Mouse (Mus musculus) layer of hippocampus, postnatal 10 days (tissue): ENCODE measurements around the gene Dcaf5. TPM values are rescaled to one million over a fixed set of nuclear protein-coding genes. Genes with fewer than 3 reads are reported as not detected.

Experiments
- DNase-seq, 2 experiments: peaks; one replicate each; pipeline ENCODE4 v3.0.0; 2021; ENCODE audit warnings: low spot score in 2 of 2
- total RNA-seq, 2 experiments: library from RNA; stranded (reverse); gene quantifications; 2 replicates each; pipeline ENCODE4 v1.2.3; 2021

Dcaf5 gene
- total RNA-seq, 2 experiments from 2014 or later: 64.6 to 67.3 TPM

DNA sequence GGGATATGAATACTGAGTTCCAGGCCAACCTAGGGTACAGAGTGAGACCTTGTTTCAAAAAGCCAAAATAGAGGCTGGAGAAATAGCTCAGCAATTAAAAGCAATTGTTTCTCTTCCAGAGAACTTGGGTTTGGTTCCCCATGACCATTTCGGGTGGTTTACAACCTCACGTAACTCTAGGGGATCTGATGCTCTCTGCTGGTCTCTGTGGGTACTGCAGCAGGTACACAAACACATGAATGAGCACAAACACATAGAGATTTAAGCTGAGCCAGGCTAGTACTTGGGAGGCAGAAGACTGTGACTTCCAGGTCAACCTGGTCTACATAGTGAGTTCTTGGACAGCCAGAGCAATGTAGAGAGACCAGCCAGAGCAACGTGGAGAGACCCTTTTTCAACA, 28.6 kb downstream of the Dcaf5 start:
- peak; percentile 52 to 56 for DNase-seq

DNA sequence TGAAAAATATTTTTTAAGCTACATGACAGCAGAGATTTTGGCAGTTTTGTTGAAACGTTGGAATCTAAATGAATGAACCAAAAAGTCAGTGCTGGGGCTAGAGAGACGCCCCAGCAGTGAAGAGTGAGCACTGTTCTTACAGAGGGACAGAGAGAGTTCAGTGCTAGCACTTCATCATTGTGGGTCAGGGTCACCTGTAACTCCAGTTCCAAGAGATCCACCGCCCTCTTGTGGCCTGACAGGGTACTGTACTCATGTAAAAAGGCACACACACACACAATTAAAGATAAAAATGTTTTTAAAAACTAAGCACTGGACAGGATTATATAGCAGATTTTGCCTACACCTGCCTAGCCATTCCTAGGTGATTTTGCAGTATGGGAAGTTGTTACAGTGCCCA, 29.8 kb downstream of the Dcaf5 start:
- peak; percentile 66 for DNase-seq

DNA sequence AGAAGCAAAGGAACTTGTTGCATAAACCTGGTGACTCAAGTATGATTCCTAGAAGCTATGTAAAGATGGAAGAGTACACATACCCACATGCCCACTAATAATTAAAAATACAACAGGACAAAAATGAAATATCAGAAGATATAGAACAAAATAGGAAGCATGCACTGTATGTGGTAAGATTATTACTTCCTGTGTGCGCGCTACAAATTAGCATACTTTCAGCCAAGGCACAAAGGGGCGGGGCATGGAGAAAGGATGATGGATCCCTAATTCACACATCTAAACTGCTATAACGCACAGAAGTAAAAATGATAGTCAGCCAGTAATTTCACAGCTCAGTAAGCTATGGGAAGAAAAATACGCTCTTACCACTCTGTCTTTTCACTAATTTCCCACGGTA, 32.3 kb downstream of the Dcaf5 start:
- no peak for DNase-seq

GRCm38 (mm10) chr12:80399147-80399546, 37.3 kb downstream of the Dcaf5 start:
- DNase-seq: no peak

GRCm38 (mm10) chr12:80396397-80396796, 40.0 kb downstream of the Dcaf5 start:
- DNase-seq: no peak

DNA sequence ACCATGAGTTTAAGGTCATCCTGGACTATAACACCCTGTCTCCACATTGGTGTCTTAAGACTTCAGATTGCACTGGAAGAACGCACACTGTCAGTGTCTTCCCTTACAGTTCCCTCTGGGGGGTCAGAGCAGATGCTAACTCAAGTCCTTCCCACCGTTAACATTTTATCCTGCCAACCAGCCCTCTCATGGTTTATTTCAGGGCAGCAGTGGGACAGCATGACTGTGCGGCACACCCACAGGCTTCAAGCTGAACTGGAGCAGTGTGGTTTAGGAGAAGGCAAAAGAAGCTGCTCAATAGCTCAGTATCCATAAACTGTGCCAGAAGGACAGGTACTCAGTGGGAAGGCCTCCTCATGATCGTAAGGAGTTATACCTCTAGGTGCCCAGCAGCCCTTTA, 41.1 kb downstream of the Dcaf5 start:
- DNase-seq: no peak

DNA sequence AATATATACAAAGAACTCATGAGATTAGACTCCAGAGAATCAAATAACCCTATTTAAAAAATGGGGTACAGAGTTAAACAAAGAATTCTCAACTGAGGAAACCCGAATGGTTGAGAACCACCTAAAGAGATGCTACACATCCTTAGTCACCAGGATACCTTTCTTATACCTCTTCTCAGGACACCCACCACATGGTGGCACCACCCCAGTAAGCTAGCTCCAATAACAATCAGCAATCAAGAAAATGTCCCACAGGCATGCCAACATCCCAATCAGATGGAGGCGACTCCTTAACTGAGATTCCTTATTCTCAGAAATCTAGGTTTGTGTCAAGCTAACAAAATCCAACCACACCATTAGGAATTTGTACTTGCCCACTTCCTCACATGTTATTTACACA, 42.4 kb downstream of the Dcaf5 start:
- DNase-seq: no peak

GRCm38 (mm10) chr12:80389448-80389847, 47.0 kb downstream of the Dcaf5 start:
- no peak for DNase-seq

DNA sequence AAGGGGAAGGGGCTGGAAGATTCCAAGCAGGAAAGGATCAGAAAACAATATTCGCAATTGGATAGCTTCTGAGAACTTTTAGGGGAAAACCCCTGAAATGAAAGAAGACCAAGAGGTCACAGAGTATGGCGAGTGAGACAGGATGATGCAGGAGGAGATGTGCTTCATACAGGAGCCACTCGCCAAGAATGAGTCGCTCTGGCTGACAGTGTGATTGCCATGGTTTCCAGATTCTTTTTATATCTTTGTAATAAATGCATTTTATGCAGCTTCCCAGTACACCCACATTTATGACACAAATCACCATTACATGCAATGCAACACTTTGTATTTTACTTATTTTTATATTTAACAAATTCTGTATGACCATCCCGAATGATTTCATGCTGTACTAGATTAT, 49.1 kb downstream of the Dcaf5 start:
- DNase-seq: no peak

DNA sequence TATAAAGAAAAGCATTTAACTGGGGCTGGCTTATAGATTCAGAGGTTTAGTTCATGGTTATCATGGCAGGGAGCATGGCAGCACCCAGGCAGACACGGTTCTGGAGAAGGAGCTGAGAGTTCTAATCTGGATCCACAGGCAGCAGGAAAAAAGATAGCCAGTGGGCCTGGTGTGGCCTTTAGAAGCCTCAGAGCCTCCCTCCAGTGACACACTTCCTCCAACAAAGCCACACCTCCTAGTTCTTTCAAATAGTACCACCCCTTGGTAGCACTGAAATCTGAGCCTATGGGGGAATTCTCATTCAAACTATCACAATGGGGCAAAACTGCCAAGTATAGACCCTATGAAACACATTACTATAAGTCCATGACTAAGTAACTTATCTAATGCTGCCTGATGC, 51.0 kb downstream of the Dcaf5 start:
- DNase-seq: no peak

DNA sequence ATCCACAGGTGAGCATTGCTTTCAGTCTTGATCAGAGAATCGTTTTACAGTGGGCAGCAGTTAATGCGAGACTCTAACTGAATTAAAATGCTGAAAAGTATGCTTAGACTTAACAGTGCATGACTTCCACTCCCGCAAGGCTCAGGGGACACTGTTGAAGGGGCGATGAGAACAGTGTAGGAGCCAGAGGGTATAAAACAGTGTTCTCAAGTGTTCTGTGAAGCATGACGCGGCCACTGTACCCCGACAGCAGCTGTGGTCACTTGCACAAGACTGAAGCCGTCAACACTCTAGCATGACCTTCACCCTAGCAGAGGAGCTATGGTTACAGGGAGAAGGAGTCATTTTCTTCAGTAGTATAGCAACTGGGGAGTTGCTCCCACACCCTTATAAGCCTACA, 52.9 kb downstream of the Dcaf5 start:
- no peak for DNase-seq

DNA sequence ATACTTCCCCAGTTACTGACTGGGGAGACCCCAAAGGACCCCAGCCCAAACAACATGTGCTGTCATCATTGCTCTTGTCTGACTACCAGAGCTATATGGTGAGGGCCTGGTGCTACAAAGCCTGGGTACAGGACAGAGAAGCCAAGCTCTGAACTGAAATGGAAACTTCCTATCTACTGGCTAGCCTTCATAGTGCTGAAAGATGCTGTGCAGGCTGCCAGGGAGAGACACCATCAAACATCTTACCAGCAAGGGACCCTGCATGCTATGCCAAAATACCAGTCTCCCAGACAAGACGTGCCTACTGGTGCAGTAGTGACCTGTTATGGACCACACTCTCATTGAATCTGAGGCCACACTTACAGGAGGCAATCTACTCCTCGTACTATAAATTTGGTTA, 53.6 kb downstream of the Dcaf5 start:
- DNase-seq: no peak

- DNase-seq: peak in 1 of 2 experiments; percentile 42
Measured at GRCm38 (mm10) chr12:80379831-80380457, 56.5 kb downstream of the Dcaf5 start.

- no peak for DNase-seq
Measured at GRCm38 (mm10) chr12:80379393-80379792, 57.0 kb downstream of the Dcaf5 start.

GRCm38 (mm10) chr12:80377604-80378003, 58.8 kb downstream of the Dcaf5 start:
- DNase-seq: no peak

GRCm38 (mm10) chr12:80375721-80376120, 60.7 kb downstream of the Dcaf5 start:
- DNase-seq: no peak

- DNase-seq: no peak
Measured at GRCm38 (mm10) chr12:80374736-80375135, 61.7 kb downstream of the Dcaf5 start.

DNA sequence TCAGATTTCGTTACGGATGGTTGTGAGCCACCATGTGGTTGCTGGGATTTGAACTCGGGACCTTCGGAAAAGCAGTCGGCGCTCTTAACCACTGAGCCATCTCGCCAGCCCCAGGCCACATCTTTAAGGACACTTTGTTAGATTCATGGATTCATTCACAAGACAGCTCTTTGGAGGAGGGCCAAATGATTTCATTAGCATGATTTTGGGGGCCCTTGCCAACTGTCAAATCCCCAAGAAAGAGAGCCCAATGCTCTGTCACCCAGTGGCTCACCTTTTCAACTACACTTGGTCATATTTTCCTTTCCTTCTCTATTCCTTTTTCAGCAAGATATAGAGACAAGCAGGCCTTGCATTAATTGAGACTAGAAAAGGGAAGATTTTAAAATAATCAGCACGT, 63.5 kb downstream of the Dcaf5 start:
- no peak for DNase-seq

GRCm38 (mm10) chr12:80367227-80367626, 69.2 kb downstream of the Dcaf5 start:
- no peak for DNase-seq

DNA sequence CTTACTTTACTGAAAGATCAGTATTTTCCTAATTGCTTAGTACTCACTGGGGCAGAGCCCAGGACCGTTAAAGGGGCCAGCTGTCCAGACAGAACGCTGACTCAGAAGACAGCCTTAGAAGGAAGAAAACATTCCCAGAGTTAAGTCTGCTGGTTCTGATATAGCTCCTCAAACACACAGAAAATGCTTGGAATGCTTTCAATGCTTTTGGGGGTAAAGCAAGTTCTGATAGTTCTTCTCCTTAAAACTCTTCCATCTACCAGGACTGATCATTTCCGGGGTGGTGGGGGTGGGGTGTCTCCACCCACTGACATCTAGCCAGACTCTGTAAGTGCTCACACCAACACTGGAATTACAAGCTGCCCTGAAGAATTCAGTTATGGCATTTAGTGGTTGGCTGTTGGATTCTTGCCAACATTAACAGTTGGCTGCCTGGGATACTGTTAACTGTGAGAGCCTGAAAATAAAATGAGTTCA, 70.4 kb downstream of the Dcaf5 start:
- DNase-seq: peak in 1 of 2 experiments; percentile 28

DNA sequence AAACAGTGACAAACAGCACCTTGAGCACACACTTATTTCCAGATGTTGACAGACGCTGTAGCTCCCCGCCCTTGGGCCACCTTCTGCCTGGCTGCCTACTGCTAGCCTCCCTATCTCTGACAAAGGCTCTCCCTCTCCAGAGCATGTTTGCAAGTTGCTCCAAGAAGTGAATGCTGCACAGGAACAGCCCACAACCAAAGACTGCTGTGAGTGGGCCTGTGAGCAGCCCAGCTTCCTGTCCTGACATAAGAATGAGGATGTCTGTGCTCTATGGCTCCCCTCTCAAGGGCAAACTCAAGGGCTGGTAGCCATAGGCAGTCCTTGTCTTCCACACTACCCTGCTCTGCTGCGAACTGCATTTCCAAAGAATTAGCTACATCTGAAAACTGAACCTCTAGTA, 71.1 kb downstream of the Dcaf5 start:
- DNase-seq: no peak

DNA sequence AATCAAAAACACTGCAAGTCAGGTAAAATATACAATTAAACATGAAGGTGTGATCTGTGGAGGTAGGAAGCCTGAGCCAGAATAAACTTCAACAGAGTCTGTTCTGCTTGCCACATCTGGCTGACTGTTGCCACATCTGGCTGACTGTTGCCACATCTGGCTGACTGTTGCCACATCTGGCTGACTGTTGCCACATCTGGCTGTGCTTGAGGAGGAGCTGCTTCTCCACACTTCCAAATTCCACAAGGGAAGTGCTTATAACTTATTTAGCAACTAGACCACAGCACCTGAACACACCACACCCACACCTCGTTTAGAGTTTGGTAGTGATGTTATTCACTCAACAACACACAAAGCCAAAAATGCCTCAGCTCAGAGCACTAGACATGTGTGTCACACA, 74.7 kb downstream of the Dcaf5 start:
- no peak for DNase-seq

GRCm38 (mm10) chr12:80360321-80360720, 76.1 kb downstream of the Dcaf5 start:
- no peak for DNase-seq

DNA sequence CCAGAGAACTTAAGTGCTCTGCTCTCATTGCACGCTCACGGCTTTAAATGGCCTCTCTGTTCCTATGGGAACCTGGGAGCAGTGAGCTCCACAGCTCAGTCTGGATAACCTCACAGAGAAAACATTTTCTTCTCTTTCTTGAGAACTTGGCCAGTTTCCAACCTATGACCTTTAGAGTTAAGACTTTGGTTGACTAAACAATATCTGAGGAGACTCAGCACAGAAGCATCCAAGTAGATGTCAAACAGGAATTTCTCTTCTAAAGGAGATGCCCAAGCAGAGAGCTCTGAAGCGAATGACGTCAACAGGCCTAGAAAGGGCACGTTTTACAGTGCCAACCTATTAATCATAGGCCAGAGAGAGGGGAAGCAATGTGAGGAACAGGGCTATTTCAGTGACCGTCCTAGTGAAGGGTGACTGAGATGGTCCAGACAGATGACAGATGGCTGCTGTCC, 91.6 kb downstream of the Dcaf5 start:
- DNase-seq: no peak
